Mouse (Mus musculus) cerebellum, postnatal 4 days (tissue): ENCODE results near the gene B4gat1.
A peak's percentile ranks its signal among the peaks of the same experiment; 100 is the strongest.
"Not testable (repeated sequence)": the region's sequence is repeated elsewhere in the genome, so short reads cannot be mapped to it uniquely, and the experiment has no call there.

Experiments
- DNase-seq, 2 experiments: peaks; one replicate each; pipeline ENCODE4 v3.0.0; 2022; ENCODE audit warnings: low spot score in 2 of 2, mixed read lengths in 1 of 2

The B4gat1 gene

DNA sequence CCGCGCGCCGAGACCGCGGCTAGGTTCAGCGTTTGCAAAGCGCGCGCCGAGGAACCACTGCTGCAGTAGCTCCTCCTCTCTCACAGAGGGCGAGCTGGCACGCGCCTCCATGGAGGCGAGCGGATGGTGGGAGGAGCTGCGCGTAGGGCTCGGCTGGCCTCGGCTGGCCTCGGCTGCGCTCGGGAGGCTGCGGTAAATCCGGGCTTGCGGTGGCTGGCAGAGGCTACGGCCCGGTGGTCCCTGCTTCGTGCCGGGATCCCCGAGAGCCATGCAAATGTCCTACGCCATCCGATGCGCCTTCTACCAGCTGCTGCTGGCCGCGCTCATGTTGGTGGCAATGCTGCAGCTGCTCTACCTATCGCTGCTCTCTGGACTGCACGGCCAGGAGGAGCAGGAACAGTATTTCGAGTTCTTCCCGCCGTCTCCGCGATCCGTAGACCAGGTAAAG lies at the start of gene B4gat1, which contains the start of gene AC124502.3:
Gene B4gat1 (plus strand): TSS at position 118 of the 448 bp plus-strand sequence.
Gene AC124502.3 (plus strand): TSS at position 183 of the 448 bp plus-strand sequence.
- DNase-seq: peak; percentile 76 to 90

DNA sequence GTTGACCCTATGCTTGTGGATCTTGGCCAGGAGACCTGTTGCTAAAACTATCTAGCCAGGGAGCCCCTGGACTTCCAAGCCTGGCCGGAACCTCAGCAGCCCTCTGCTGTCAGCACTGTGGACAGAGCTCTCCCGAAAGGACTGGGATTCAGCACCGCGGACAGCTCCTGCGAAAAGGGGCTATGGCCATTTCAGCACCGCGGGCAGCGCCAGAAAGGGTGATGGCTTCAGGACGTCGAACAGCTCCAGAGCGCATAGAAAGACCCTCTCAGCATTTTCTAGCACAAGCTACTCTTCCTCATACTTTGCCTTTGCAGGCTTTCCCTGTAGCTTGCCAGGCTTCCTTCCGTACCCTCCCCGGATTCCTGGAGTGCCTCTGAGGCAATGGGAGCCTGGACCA lies 49.6 kb upstream of the B4gat1 start:
- peak; percentile 77 to 78 for DNase-seq

DNA sequence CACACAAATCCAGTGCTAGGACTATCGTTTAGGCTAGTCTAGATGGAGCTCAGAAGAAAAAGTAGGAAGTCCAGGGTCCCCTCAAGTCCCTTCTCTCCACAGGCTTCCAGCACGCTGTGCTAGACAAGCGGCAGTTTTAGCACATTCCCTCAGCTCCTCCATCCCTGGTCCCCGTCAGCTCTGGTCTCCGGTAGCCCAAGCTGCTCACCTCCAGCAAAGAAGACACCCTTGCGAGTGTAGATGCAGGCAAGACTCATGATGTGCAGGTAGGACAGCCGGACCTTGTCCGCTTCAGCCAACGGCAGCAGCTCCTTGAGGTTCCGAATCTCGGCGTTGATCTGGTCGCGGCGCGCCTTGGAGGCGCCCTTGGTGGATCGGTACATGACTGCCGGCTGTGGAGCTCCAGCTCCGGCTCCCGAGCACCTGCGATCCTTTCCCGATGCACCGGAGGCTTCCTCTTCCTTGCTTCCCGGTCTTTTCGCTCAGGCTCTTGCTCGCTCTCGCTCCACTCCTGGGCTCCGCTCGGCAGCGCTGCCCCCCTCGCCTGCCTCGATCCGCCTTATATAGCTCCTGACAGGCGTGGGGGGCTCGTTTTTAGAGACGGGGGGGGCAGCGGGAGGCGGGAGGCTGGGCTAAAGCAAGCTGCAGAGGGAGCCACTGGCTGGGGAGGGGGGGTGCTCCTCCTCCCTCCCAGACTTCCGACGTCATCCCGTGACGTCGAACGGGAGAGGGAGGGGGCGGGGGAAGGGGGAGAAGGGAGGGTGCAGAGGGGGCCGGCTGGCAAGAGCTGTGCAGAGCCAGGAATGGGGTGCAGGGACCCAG lies 49.0 kb upstream of the B4gat1 start:
- peak in 1 of 2 experiments; percentile 67 for DNase-seq

GRCm38 (mm10) chr19:4990256-4990625 lies 48.4 kb upstream of the B4gat1 start, which contains the start of gene Npas4:
TSS of gene Npas4 (minus strand) at chr19:4990316.
- DNase-seq: no peak

GRCm38 (mm10) chr19:4990716-4991115 lies 47.9 kb upstream of the B4gat1 start:
- peak in 1 of 2 experiments; percentile 34 for DNase-seq

DNA sequence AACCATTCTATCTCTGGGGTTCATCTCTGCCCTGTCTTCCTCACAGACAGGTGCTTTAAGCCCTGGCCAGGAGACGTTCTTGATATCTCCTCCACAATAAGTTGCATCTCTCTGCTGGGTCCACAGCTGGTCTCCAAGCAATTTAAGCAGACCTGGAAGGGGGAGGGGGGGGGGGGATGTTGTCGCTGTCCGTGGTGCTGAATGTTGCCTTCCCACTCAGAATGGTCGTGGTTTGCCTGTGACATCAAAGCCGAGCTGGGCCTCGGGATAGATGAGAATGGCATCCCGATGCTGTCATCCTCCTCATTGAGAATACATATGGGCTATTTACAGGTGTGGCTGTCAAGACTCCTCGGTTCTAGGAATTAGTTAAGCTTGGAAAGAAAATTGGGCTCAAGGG lies 46.3 kb upstream of the B4gat1 start:
- no peak for DNase-seq

GRCm38 (mm10) chr19:4992904-4993303 lies 45.7 kb upstream of the B4gat1 start:
- DNase-seq: peak in 1 of 2 experiments; percentile 46

DNA sequence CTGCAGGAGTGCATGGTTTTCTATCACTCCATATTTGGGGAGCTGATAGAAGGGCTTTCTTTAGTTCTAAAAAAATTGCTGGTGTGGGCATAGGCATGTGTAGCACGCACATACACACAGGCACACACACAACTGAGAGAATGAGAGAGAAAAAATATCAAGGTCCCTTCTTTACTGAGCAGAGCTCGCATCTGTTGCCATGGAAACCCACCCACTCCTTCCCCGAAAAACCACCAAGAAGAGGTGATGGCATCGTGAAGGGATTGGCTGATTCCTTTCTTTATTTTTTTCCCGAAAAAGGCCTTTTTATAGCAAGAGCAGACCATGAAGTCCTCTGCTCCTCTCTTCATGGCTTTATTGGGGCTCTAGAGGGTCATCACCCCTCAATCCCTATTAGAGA lies 44.6 kb upstream of the B4gat1 start:
- no peak for DNase-seq

DNA sequence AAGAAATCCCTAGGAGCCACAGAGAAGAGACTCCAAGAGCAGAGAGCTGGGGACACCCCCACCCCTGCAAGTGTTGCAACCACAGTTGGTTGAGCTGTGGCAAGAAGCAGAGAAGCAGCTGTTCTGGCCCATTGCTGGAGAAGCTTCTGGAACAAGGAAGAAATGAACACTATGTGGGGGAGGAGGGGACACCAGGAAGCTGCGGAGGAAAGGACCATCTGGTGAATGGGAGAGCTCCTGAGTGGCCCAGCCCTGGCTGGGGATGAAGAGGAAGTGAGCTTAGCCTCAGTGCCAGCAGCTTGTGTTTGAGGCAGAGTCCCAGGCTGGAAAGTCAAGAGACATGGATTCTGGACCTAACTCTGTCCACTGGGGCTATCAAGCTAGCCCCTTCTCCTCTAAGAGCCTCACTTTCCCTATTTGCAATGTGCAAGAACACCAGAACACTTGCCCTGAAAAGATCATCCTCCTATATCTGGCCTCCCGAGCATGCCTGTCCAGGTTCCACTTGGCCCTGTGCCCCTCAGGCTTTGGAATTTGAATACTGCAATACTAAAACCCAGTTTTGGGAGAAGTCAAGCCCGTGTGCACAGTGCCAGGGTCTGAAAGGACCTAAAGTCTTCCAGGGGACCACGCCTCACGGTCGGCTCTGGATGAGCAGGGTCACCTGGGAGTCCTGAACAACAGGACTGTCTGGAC lies 39.0 kb upstream of the B4gat1 start:
- no peak for DNase-seq

DNA sequence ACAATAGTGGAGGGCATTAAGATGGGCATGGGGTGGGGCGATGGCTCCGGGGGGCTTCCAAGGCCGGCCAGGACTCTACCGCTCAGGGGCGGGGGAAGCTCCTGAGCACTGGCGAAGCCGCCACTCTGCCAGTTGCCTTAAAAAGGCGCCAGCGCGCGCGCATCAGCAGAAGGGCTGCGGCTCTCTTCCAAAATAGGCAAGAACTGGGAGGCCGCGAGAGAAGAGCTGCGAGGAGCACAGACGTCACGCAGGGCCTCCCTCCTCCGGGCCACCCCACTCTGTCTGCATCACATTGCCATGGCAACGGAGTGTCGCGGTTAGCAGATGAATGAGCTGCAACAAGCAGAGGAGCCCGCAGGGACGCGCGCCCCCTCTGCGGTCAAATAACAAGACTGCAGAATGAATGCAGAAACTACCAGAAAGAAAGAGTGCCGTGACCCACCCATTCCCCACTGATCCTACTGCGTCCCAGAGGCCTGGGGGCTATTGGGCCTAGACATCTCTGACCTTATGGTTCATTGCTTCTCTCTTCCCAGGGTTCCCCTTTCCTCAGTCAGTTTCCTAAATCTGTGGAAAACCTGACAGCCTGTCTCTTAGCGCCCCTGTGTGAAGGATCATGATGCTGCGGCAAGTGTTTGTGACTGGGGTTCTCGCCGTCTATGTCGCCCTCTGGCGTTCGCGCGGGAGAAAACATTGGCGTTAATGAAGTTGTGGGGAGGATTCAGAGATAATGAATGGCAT lies 36.8 kb upstream of the B4gat1 start:
- peak; percentile 80 to 84 for DNase-seq

DNA sequence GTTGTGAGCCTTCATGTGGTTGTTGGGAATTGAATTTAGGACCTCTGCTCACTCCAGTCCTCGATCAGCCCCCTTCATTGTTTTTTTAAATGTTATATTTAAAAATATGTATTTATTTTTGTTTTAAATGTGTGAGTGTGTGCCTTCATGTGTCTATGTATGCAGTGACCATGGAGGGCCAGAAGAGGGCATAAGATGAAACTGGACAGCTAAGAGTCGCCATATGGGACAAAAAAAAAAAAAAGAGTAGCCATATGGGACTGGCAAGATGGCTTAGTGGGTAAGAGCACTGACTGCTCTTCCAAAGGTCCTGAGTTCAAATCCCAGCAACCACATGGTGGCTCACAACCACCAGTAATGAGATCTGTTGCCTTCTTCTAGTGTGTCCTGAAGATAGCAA lies 35.0 kb upstream of the B4gat1 start:
- not testable (repeated sequence) for DNase-seq

- DNase-seq: no peak
Observed at GRCm38 (mm10) chr19:5004925-5005324, 33.7 kb upstream of the B4gat1 start.

DNA sequence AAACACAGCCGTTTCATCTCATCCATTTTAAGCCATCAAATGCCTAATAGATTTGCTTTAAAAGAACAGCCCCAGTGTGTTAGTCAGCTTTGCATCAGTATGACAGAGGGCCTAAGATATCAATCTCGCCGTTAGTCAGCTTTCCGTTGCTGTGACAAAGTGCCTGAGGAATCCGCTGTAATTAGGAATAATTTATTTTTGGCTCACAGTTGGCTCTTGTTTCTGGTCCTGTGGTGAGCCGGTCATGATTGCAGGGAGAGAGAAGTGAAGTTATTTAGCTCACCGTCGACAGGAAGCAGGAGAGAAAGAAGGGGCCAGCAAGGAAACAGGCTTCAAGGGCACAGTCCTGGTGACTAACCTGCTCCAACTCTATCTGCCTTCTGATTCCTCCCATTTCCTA lies 25.5 kb upstream of the B4gat1 start:
- DNase-seq: no peak

- DNase-seq: no peak
Observed at GRCm38 (mm10) chr19:5014961-5015398, 23.6 kb upstream of the B4gat1 start.

DNA sequence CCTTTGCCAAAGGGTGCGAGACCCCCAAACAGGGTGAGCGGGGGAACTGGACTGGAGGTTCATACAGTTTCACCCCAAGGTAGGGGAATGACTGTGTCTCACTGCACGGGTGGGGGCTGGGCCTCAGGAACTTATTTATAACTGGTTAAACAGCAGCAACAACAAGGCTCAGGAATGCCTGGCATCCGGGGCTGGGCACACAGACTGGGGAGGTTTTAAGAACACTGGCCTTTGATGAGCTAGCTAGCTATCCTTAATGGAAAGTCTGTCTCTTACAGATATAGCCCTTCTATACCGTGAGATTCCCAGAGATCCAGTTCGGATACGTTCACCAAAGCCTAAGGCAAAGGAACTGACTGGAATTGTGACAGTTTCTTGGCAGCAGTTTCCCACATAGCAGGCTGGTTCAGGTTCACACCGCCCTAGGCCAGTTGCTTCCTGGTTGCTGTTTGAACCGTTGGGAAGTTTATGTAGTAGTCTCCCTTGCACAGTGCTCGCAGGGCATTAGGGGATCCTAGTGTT lies 22.3 kb upstream of the B4gat1 start:
- no peak for DNase-seq

- peak in 1 of 2 experiments; percentile 77 for DNase-seq
Observed at GRCm38 (mm10) chr19:5016782-5017181, 21.8 kb upstream of the B4gat1 start.

DNA sequence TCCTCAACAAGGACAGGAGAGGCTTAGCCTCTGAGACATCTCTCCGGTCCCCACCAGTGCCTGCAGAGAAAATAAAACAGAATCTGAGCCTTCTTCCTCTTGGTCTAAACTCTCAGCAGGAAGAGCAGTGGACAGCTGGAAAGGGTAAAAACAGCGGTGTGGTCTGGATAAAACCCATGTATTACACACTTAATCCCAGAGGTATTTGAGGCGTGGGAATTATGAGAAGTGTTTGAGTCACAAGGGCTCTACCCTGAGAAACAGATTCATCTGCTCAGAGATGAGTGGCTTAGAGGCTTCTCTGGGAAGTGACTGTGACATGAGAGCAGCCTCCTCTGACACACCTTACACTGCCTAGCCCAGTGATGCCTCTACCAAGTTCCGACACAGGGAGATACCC lies 21.0 kb upstream of the B4gat1 start:
- no peak for DNase-seq

DNA sequence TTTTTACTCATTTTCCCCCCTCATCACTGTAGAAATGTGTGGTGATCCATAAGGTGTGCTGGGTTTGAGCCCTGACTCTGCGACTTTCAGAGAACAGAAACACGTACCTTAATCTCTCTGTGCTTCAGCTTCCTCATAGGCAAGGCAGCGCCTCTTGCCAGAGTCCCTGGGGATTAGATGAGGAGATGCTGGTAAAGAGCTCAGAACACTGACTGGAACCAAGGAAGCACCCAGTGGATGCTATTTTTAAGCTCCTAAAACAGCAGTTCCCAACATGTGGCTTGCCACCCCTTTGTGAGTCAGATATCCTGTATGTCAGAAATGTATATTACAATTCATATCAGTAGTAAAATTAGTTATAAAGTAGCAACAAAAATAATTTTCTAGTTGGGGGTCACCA lies 20.4 kb upstream of the B4gat1 start:
- DNase-seq: no peak

- no peak for DNase-seq
Observed at GRCm38 (mm10) chr19:5021416-5021815, 17.2 kb upstream of the B4gat1 start.

- peak; percentile 82 to 87 for DNase-seq
Observed at GRCm38 (mm10) chr19:5023621-5024479, 14.8 kb upstream of the B4gat1 start, which contains the start of gene Slc29a2. TSS of gene Slc29a2 (plus strand) at chr19:5023860.

DNA sequence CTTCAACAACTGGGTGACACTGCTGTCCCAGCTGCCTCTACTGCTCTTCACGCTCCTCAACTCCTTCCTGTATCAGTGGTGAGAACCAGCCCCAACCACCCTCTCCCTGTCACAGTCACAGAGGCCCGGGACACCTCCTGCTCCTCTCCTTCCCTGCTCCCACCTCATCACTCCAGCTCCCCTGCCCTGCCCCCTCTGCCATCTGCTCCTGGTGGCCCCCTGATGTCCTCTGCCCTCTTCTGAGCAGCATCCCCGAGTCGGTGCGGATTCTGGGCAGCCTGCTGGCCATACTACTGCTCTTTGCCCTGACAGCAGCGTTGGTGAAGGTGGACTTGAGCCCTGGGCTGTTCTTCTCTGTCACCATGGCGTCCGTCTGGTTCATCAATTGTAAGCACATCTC lies 12.5 kb upstream of the B4gat1 start:
- no peak for DNase-seq
